Mouse (Mus musculus) liver, embryonic 11.5 days (tissue): ENCODE measurements at regions not wholly inside any gene's neighbourhood (a gene's known extent, or its start where the extent isn't known, plus 50 kb on each side); places are given as distances from the start of the nearest gene placed in this dataset.

Experiments used
- ATAC-seq: fragments of 200-750 bp; cut with Nextera tagmentation; replicated peaks from 2 replicates; pipeline ENCODE4 v1.8.0; 2017; ENCODE audit warnings: moderate number of reproducible peaks, mild to moderate bottlenecking, moderate TSS enrichment, moderate library complexity; ENCODE audit not compliant: low FRiP score
- DNase-seq: peaks from one replicate; pipeline ENCODE4 v3.0.0-alpha.2; 2017; ENCODE audit warnings: low spot score
- H3K27ac ChIP-seq: fragments of 300-500 bp; sonication (generic); 2 replicates; pipeline ENCODE4 v1.5.1; 2014; ENCODE audit warnings: mild to moderate bottlenecking, low read depth, low read length, control low read depth
- H3K27me3 ChIP-seq: fragments of 300-500 bp; sonication (generic); replicated peaks from 2 replicates; pipeline ENCODE4 v1.6.1; 2014; ENCODE audit warnings: low read length, mixed read lengths; ENCODE audit not compliant: control insufficient read depth, insufficient read depth
- H3K36me3 ChIP-seq: fragments of 300-500 bp; sonication (generic); 2 replicates; pipeline ENCODE4 v1.6.1; 2014; ENCODE audit warnings: mild to moderate bottlenecking, low read length, moderate library complexity, mixed read lengths; ENCODE audit not compliant: control insufficient read depth, insufficient read depth
- H3K4me1 ChIP-seq: fragments of 300-500 bp; sonication (generic); replicated peaks from 2 replicates; pipeline ENCODE4 v1.6.1; 2014; ENCODE audit warnings: low read length, mixed read lengths; ENCODE audit not compliant: control insufficient read depth, insufficient read depth
- H3K4me2 ChIP-seq: fragments of 300-500 bp; sonication (generic); 2 replicates; pipeline ENCODE4 v1.6.1; 2014; ENCODE audit warnings: mild to moderate bottlenecking, control low read depth, moderate library complexity
- H3K4me3 ChIP-seq: fragments of 300-500 bp; sonication (generic); 2 replicates; pipeline ENCODE4 v1.5.1; 2014; ENCODE audit warnings: low read depth, low read length, control low read depth
- H3K9ac ChIP-seq: fragments of 300-500 bp; sonication (generic); 2 replicates; pipeline ENCODE4 v1.6.1; 2014; ENCODE audit warnings: low read depth, low read length, control low read depth
- H3K9me3 ChIP-seq: fragments of 300-500 bp; sonication (generic); 2 replicates; pipeline ENCODE4 v1.6.1; 2016; ENCODE audit warnings: low read length, inconsistent platforms, mixed read lengths; ENCODE audit not compliant: control insufficient read depth
- WGBS: fragments of 180-500 bp; shearing (Covaris S2); extraction: QIAGEN DNeasy Blood & Tissue Kit; methylation state at CpG from one replicate; pipeline ENCODE4 v1.1.7; 2014; 5-methylcytosine and 5-hydroxymethylcytosine counted together

DNA sequence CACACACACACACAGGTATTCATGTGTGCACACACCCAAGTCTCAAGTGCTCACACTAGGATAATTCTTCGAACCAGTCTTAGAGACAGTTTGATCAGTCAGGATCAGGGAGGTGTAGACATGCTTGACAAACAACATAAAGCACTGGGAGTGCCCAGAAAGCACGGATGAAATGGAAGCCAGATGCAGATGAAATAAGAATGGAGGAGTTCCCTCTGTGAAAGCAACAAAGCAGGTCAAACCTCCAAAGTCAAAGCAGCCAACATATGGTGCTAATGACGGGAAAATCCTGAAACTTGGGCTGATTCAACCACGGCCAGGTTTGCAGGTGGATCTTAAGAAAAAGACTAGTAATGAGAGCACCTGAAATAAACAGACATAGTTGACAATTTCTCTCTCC, 544.0 kb upstream of the Mpdz start:
- no peak overlapping the region for H3K4me3 ChIP-seq
- H3K4me2 ChIP-seq, result no peak overlapping the region
- no peaks in the 10 kb centered on the region for H3K27me3 ChIP-seq
- DNase-seq (no peak), ATAC-seq (no peak)
- 61% methylated on average over 4 of the region's 4 CpGs for WGBS
- H3K9ac ChIP-seq, result no peak overlapping the region
- H3K9me3 ChIP-seq, result no peaks in the 10 kb centered on the region
- H3K27ac ChIP-seq, result no peak overlapping the region
- no peaks in the 10 kb centered on the region for H3K36me3 ChIP-seq
- no peaks in the 10 kb centered on the region for H3K4me1 ChIP-seq

DNA sequence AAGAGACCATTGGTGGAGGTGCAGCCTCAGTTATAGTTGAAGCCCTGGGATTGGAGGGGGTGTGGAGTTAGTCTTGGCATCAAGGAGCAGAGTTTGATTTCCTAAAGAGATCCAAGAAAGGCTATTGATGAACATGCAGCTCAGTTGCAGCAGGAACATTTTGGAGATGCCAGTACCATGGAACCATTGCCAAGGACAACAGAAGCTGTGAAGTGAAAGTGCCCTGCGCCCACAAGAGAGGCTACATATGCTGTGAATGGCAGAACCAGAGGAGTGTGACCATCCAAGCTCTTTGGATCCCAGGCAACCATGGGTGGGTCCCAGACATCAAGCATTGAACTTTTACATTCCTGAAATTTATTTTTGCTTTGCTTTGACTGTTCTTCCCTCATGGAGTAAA, 539.2 kb upstream of the Mpdz start:
- no peak overlapping the region for H3K4me2 ChIP-seq
- H3K27me3 ChIP-seq, result no peaks in the 10 kb centered on the region
- no peak overlapping the region for H3K4me3 ChIP-seq
- no peak for ATAC-seq
- no peaks in the 10 kb centered on the region for H3K4me1 ChIP-seq
- no peaks in the 10 kb centered on the region for H3K36me3 ChIP-seq
- WGBS, result 89% methylated on average over 1 of the region's 1 CpGs
- DNase-seq, result no peak
- no peak overlapping the region for H3K9ac ChIP-seq
- no peaks in the 10 kb centered on the region for H3K9me3 ChIP-seq
- H3K27ac ChIP-seq, result no peak overlapping the region

DNA sequence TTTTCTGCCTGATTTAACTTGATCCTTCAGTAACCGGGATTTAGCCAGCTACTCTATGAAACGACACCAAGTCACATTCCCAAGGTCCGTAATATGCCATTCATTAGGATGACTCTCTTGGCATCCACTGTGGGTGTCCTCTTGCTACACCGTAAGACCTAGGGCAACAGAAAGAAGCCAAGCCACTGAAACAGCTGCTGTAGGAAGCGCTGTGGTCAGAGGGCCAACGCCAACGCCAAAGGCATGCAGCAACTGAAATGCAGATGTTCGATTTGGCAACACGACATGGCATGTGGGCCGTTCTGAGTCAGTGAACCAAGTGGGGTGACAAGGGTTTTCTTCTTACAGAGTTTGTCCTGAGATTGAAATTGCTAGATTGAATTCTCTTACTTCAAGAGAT, 527.9 kb upstream of the Mpdz start:
- DNase-seq (no peak), ATAC-seq (no peak)
- Histone ChIP-seq H3K9ac (no peak overlapping the region), H3K4me2 (no peak overlapping the region), H3K27me3 (no peaks in the 10 kb centered on the region), H3K4me1 (no peaks in the 10 kb centered on the region), H3K27ac (no peak overlapping the region), H3K4me3 (no peak overlapping the region), H3K9me3 (no peaks in the 10 kb centered on the region), H3K36me3 (no peaks in the 10 kb centered on the region)
- WGBS, result 82% methylated on average over 10 of the region's 10 CpGs

DNA sequence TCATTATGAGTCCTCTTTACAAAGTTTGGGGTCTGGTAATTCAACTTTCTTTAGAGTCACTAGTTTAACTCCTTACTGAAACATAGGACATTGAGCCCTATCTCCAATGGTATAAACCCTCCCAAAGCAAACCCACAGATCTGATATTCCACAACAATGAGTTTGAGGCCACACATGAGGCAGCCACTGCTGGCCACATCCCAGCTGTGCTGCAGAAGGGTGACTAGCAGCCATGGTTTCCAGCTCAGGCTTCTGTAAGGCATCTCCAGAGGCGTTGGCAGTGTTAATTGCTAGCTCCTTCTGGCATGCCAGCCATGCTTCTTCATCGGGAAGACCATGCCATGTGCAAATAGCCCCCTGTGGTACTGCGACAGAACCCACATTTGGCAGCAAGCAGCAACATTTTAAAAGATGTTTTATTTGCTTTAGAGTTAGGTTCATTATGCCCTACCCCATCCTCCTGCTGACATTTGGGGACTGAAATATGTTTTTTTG, 527.1 kb upstream of the Mpdz start:
- no peaks in the 10 kb centered on the region for H3K9me3 ChIP-seq
- no peaks in the 10 kb centered on the region for H3K36me3 ChIP-seq
- no peak overlapping the region for H3K9ac ChIP-seq
- no peak overlapping the region for H3K27ac ChIP-seq
- WGBS, result 51% methylated on average over 3 of the region's 3 CpGs
- no peaks in the 10 kb centered on the region for H3K4me1 ChIP-seq
- H3K4me3 ChIP-seq, result no peak overlapping the region
- H3K4me2 ChIP-seq, result no peak overlapping the region
- DNase-seq, result no peak
- H3K27me3 ChIP-seq, result no peaks in the 10 kb centered on the region
- ATAC-seq, result no peak

DNA sequence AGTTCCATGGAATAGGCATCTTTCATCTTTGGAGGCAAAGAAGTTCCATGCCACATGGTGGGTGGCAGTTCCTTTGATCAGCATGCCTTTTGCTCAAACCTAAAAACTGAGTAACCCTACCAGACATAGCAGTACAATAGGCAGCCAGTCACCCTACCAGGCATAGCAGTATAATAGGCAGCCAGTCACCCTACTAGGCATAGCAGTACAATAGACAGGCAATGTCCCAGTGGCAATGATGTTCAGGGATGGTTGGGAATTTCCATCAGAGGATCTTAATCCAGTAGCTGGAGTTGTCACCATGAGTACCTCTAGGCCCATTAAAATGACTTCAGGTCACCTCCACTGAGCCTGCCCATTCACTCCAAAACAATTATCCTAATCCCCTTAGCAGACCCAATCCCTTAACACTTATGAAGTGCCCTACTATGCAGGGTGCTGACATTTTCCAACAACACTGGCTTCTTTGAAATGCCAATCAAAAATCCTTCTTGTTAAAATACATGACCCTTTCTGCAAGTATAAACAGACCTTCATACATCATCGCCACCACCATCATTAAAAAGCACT, 523.5 kb upstream of the Mpdz start:
- no peak for ATAC-seq

DNA sequence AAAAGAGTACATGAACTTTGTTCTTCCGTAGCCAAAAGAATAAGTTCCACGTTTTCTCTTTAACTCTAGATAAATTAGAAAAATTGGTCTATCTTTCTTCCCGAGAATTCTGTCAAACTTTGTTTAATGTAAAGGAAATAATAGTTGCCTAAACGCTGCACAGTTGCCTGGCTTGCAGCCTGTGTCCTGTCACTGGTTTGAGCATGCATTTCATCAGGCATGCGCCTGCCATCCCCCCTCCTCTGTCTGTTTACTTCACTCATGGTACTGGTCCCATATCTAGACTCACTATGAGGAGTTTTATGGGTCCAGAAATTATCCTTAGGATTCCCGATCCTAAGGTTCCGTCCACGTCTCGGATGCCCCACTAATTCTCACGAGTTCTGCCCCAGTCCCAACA, 520.5 kb upstream of the Mpdz start:
- no peaks in the 10 kb centered on the region for H3K4me1 ChIP-seq
- 74% methylated on average over 10 of the region's 10 CpGs for whole genome bisulfite sequencing
- H3K4me3 ChIP-seq, result no peak overlapping the region
- DNase-seq (no peak), ATAC-seq (no peak)
- H3K36me3 ChIP-seq, result no peaks in the 10 kb centered on the region
- no peaks in the 10 kb centered on the region for H3K9me3 ChIP-seq
- H3K9ac ChIP-seq, result no peak overlapping the region
- no peak overlapping the region for H3K27ac ChIP-seq
- no peak overlapping the region for H3K4me2 ChIP-seq
- no peaks in the 10 kb centered on the region for H3K27me3 ChIP-seq

More for the DNA sequence above, 523.5 kb upstream of the Mpdz start:
- no peak overlapping the region for H3K9ac ChIP-seq
- H3K4me1 ChIP-seq, result no peaks in the 10 kb centered on the region
- H3K4me3 ChIP-seq, result no peak overlapping the region
- 90% methylated on average over 1 of the region's 1 CpGs for WGBS
- no peaks in the 10 kb centered on the region for H3K27me3 ChIP-seq
- H3K36me3 ChIP-seq, result no peaks in the 10 kb centered on the region
- DNase-seq, result no peak
- no peak overlapping the region for H3K4me2 ChIP-seq
- H3K9me3 ChIP-seq, result no peaks in the 10 kb centered on the region
- H3K27ac ChIP-seq, result no peak overlapping the region

DNA sequence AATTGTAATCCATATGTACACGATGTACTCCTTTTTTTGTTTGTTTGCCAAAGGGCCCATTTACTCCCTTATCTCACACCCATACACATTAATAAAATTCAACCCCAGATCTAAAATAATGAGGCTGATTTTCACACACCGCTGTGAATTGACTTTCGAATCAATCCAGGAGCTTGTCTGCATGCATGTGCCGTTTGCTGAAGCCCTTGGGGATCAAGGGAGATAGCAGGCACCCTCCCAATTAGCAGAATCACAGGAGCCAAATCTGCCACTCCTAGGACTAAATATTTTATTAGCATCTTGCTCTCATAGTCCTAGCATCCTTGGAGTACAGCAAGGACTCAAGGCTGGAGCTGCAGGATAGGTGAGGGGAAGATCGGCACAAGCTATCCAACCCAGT, 520.0 kb upstream of the Mpdz start:
- Histone ChIP-seq H3K36me3 (no peaks in the 10 kb centered on the region), H3K4me3 (no peak overlapping the region), H3K9me3 (no peaks in the 10 kb centered on the region), H3K4me2 (no peak overlapping the region), H3K4me1 (no peaks in the 10 kb centered on the region), H3K9ac (no peak overlapping the region), H3K27ac (no peak overlapping the region), H3K27me3 (no peaks in the 10 kb centered on the region)
- 70% methylated on average over 5 of the region's 5 CpGs for WGBS
- ATAC-seq (no peak), DNase-seq (no peak)

DNA sequence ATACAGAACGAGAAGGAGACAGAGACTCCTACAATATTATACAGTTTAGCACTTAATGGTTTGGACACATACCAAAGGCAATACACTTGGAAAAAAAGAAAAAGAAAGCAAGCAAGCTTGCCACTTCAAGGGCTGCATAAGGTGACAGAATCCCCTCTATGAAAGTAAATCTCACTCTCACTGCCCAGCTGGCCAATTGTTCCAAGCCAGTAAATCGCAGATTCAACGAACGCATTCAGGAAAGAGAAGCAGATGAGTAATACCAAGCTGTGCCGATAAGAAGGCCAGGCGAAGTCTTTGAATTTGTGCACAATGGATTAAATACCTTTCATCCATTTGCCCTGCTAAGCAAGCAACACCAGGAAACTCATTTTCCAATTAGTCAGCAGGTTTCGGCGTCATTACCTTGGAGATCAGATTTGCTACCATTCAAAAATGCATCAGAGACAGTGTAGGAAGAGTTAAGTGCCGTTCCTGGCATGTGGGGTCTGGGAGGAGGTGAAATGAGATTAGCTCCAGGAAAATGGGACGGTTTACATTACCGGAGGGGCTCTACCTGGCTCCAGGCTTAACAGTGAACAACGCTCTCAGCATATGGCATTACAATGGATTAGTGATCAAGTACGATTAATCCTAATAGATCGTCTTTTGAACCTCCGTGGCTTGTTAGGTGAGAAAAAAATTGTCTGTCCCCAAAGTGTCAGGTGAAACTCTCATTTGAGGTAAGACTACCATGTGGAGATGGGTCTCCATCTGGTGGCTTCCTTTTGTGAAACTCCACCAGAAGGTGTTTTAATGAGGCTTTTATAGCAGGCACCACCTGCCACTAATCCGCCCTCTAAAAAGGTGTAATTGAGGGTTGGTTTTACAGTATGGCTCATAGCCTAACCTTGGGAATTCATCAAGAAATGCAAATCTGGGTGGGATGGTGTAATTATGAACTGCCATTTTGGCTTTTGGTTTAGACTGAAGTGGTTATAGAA, 518.2 kb upstream of the Mpdz start:
- ATAC-seq, result no peak
- Histone ChIP-seq H3K36me3 (no peaks in the 10 kb centered on the region), H3K4me1 (no peaks in the 10 kb centered on the region), H3K4me3 (no peak overlapping the region), H3K27me3 (no peaks in the 10 kb centered on the region), H3K27ac (no peak overlapping the region), H3K4me2 (no peak overlapping the region), H3K9ac (no peak overlapping the region), H3K9me3 (no peaks in the 10 kb centered on the region)
- DNase-seq, result no peak
- 82% methylated on average over 16 of the region's 16 CpGs for WGBS
